Mouse (Mus musculus) liver, embryonic 16.5 days (tissue): ENCODE data around the gene Mydgf. TPM values are rescaled to one million over a fixed set of nuclear protein-coding genes. Genes with fewer than 3 reads are reported as not detected.

Experiments used
- ATAC-seq: fragments of 200-750 bp; cut with Nextera tagmentation; 2 replicates; pipeline ENCODE4 v1.8.0; 2017; ENCODE audit warnings: low read depth, mild to moderate bottlenecking, moderate number of reproducible peaks, moderate library complexity
- H3K27ac ChIP-seq: fragments of 300-500 bp; sonication (generic); 2 replicates; pipeline ENCODE4 v1.5.1; 2014; ENCODE audit warnings: mild to moderate bottlenecking, low read length
- H3K27me3 ChIP-seq: fragments of 300-500 bp; sonication (generic); 2 replicates; pipeline ENCODE4 v1.6.1; 2014; ENCODE audit warnings: low read depth, low read length, mixed read lengths; ENCODE audit not compliant: control insufficient read depth, insufficient read depth
- H3K36me3 ChIP-seq: fragments of 300-500 bp; sonication (generic); 2 replicates; pipeline ENCODE4 v1.6.1; 2014; ENCODE audit warnings: mild to moderate bottlenecking; ENCODE audit not compliant: control insufficient read depth, insufficient read depth
- H3K4me1 ChIP-seq: fragments of 300-500 bp; sonication (generic); 2 replicates; pipeline ENCODE4 v1.6.1; 2014; ENCODE audit warnings: low read depth, low read length, mixed read lengths; ENCODE audit not compliant: control insufficient read depth
- H3K4me2 ChIP-seq: fragments of 300-500 bp; sonication (generic); 2 replicates; pipeline ENCODE4 v1.6.1; 2014; ENCODE audit warnings: low read depth, low read length, mixed read lengths
- H3K4me3 ChIP-seq: fragments of 300-500 bp; sonication (generic); 2 replicates; pipeline ENCODE4 v1.5.1; 2014; ENCODE audit warnings: low read depth, mild to moderate bottlenecking, low read length
- H3K9ac ChIP-seq: fragments of 300-500 bp; sonication (generic); 2 replicates; pipeline ENCODE4 v1.6.1; 2014; ENCODE audit warnings: low read depth, low read length
- H3K9me3 ChIP-seq: fragments of 300-500 bp; sonication (generic); replicated peaks from 2 replicates; pipeline ENCODE4 v1.6.1; 2016; ENCODE audit warnings: low read length; ENCODE audit not compliant: control insufficient read depth
- WGBS: fragments of 180-500 bp; shearing (Covaris S2); extraction: QIAGEN DNeasy Blood & Tissue Kit; methylation state at CpG from one replicate; pipeline ENCODE4 v1.1.7; 2014; ENCODE audit not compliant: insufficient replicate concordance; 5-methylcytosine and 5-hydroxymethylcytosine counted together
- polyA plus RNA-seq: library from polyadenylated mRNA; unstranded; fragments of >200 nt; fragmentation: Nextera tagmentation; extraction: Ambion mirVana; gene quantifications from 2 replicates; pipeline ENCODE4 v1.2.1, GENCODE M21; 2015

Mydgf gene
- polyA plus RNA-seq, 1 experiment from 2014 or later = 56.2 TPM

- H3K36me3 ChIP-seq = peaks cover 14% of the 10 kb centered on the region
- H3K9ac ChIP-seq = no peak overlapping the region
- H3K27me3 ChIP-seq = no peaks in the 10 kb centered on the region
- ATAC-seq = no peak
- H3K4me2 ChIP-seq = no peak overlapping the region
- peaks cover 31% of the 10 kb centered on the region for H3K4me1 ChIP-seq
- H3K9me3 ChIP-seq = no peaks in the 10 kb centered on the region
- WGBS = 77% methylated on average over 1 of the region's 1 CpGs
- H3K27ac ChIP-seq = no peak overlapping the region
- H3K4me3 ChIP-seq = no peak overlapping the region
These were observed 30.5 kb upstream of the Mydgf start for GRCm38 (mm10) chr17:56214229-56214628.

- Histone ChIP-seq H3K4me2 (no peak overlapping the region), H3K4me3 (no peak overlapping the region), H3K9ac (peak overlapping the region; percentile 9; the same call in 1 of the 2 replicates), H3K27ac (peak overlapping the region; percentile 75), H3K4me1 (peaks cover 26% of the 10 kb centered on the region), H3K27me3 (no peaks in the 10 kb centered on the region), H3K36me3 (peaks cover 17% of the 10 kb centered on the region), H3K9me3 (no peaks in the 10 kb centered on the region)
- WGBS = 16% methylated on average over 6 of the region's 6 CpGs
- peak; percentile 81 for ATAC-seq
These were observed 29.0 kb upstream of the Mydgf start for GRCm38 (mm10) chr17:56212676-56213075.

GRCm38 (mm10) chr17:56211090-56211489 lies 27.4 kb upstream of the Mydgf start:
- WGBS = 77% methylated on average over 2 of the region's 2 CpGs
- no peak overlapping the region for H3K27ac ChIP-seq

GRCm38 (mm10) chr17:56208821-56209220 lies 25.1 kb upstream of the Mydgf start:
- Histone ChIP-seq H3K9me3 (no peaks in the 10 kb centered on the region), H3K4me3 (no peak overlapping the region), H3K9ac (no peak overlapping the region), H3K27me3 (no peaks in the 10 kb centered on the region), H3K4me2 (no peak overlapping the region), H3K4me1 (peaks cover 20% of the 10 kb centered on the region), H3K27ac (no peak overlapping the region), H3K36me3 (peaks cover 27% of the 10 kb centered on the region)
- 72% methylated on average over 3 of the region's 3 CpGs for WGBS
- no peak for ATAC-seq

More at GRCm38 (mm10) chr17:56211090-56211489, 27.4 kb upstream of the Mydgf start:
- Histone ChIP-seq H3K4me2 (no peak overlapping the region), H3K4me3 (no peak overlapping the region), H3K9me3 (no peaks in the 10 kb centered on the region), H3K36me3 (peaks cover 20% of the 10 kb centered on the region), H3K9ac (no peak overlapping the region), H3K27me3 (no peaks in the 10 kb centered on the region), H3K4me1 (peaks cover 20% of the 10 kb centered on the region)
- ATAC-seq = no peak

GRCm38 (mm10) chr17:56207963-56208530 lies 24.3 kb upstream of the Mydgf start:
- H3K36me3 ChIP-seq = peaks cover 30% of the 10 kb centered on the region
- no peak for ATAC-seq
- H3K27me3 ChIP-seq = no peaks in the 10 kb centered on the region
- no peak overlapping the region for H3K4me3 ChIP-seq
- H3K4me2 ChIP-seq = no peak overlapping the region
- 70% methylated on average over 9 of the region's 9 CpGs for WGBS
- peaks cover 18% of the 10 kb centered on the region for H3K4me1 ChIP-seq
- H3K9ac ChIP-seq = no peak overlapping the region
- H3K27ac ChIP-seq = no peak overlapping the region
- H3K9me3 ChIP-seq = no peaks in the 10 kb centered on the region

- no peak overlapping the region for H3K4me3 ChIP-seq
- no peak for ATAC-seq
- peaks cover 14% of the 10 kb centered on the region for H3K4me1 ChIP-seq
- WGBS = 62% methylated on average over 6 of the region's 6 CpGs
- no peak overlapping the region for H3K9ac ChIP-seq
- H3K4me2 ChIP-seq = no peak overlapping the region
- H3K9me3 ChIP-seq = no peaks in the 10 kb centered on the region
- H3K27me3 ChIP-seq = no peaks in the 10 kb centered on the region
- peak overlapping the region; percentile 51; the same call in 1 of the 2 replicates for H3K27ac ChIP-seq
- peaks cover 38% of the 10 kb centered on the region for H3K36me3 ChIP-seq
These were observed 23.4 kb upstream of the Mydgf start for GRCm38 (mm10) chr17:56206986-56207674.

GRCm38 (mm10) chr17:56206276-56206884 lies 22.7 kb upstream of the Mydgf start:
- H3K36me3 ChIP-seq = peaks cover 37% of the 10 kb centered on the region
- peak overlapping the region; percentile 61 for H3K27ac ChIP-seq
- H3K4me1 ChIP-seq = peaks cover 9% of the 10 kb centered on the region
- H3K4me3 ChIP-seq = no peak overlapping the region
- no peaks in the 10 kb centered on the region for H3K27me3 ChIP-seq
- no peaks in the 10 kb centered on the region for H3K9me3 ChIP-seq
- H3K4me2 ChIP-seq = no peak overlapping the region
- WGBS = 73% methylated on average over 10 of the region's 10 CpGs
- peak; percentile 93 for ATAC-seq
- no peak overlapping the region for H3K9ac ChIP-seq

- H3K36me3 ChIP-seq = peaks cover 26% of the 10 kb centered on the region
- WGBS = 70% methylated on average over 3 of the region's 3 CpGs
- ATAC-seq = no peak
These were observed 20.0 kb upstream of the Mydgf start for GRCm38 (mm10) chr17:56203729-56204128.

GRCm38 (mm10) chr17:56202476-56202875 lies 18.8 kb upstream of the Mydgf start:
- Histone ChIP-seq H3K9ac (no peak overlapping the region), H3K4me3 (no peak overlapping the region), H3K27ac (no peak overlapping the region), H3K9me3 (no peaks in the 10 kb centered on the region), H3K4me2 (no peak overlapping the region), H3K27me3 (no peaks in the 10 kb centered on the region), H3K4me1 (peaks cover 6% of the 10 kb centered on the region), H3K36me3 (peaks cover 39% of the 10 kb centered on the region)
- ATAC-seq = no peak
- 82% methylated on average over 8 of the region's 8 CpGs for WGBS

More at GRCm38 (mm10) chr17:56203729-56204128, 20.0 kb upstream of the Mydgf start:
- Histone ChIP-seq H3K9ac (no peak overlapping the region), H3K27me3 (no peaks in the 10 kb centered on the region), H3K4me1 (peaks cover 6% of the 10 kb centered on the region), H3K4me2 (no peak overlapping the region), H3K4me3 (no peak overlapping the region), H3K9me3 (no peaks in the 10 kb centered on the region), H3K27ac (no peak overlapping the region)
